Mouse (Mus musculus) intestine, embryonic 14.5 days (tissue): Measurements from ENCODE around the gene Gm20517. TPM values are rescaled to one million over a fixed set of nuclear protein-coding genes. Genes with fewer than 3 reads are reported as not detected.
A peak's percentile ranks its signal among the peaks of the same experiment; 100 is the strongest.

Experiments
- ATAC-seq: fragments of 200-750 bp; cut with Nextera tagmentation; replicated peaks from 2 replicates; pipeline ENCODE4 v1.8.0; 2017; ENCODE audit warnings: low read depth, moderate number of reproducible peaks, moderate TSS enrichment, moderate library complexity; ENCODE audit not compliant: low FRiP score, low TSS enrichment
- DNase-seq: peaks from one replicate; pipeline ENCODE4 v3.0.0-alpha.2; 2018; ENCODE audit warnings: low spot score
- H3K27ac ChIP-seq: fragments of 300-500 bp; sonication (generic); 2 replicates; pipeline ENCODE4 v1.5.1; 2014; ENCODE audit warnings: low read depth, mild to moderate bottlenecking, control low read depth
- H3K27me3 ChIP-seq: fragments of 300-500 bp; sonication (generic); replicated peaks from 2 replicates; pipeline ENCODE4 v1.6.1; 2014; ENCODE audit warnings: low read length, control low read depth; ENCODE audit not compliant: control insufficient read depth, insufficient read depth
- H3K36me3 ChIP-seq: fragments of 300-500 bp; sonication (generic); 2 replicates; pipeline ENCODE4 v1.6.1; 2014; ENCODE audit warnings: low read length, control low read depth; ENCODE audit not compliant: control insufficient read depth, insufficient read depth
- H3K4me1 ChIP-seq: fragments of 300-500 bp; sonication (generic); replicated peaks from 2 replicates; pipeline ENCODE4 v1.6.1; 2014; ENCODE audit warnings: low read length, control low read depth, mixed read lengths; ENCODE audit not compliant: control insufficient read depth, insufficient read depth
- H3K4me2 ChIP-seq: fragments of 300-500 bp; sonication (generic); 2 replicates; pipeline ENCODE4 v1.6.1; 2014; ENCODE audit warnings: low read length
- H3K4me3 ChIP-seq: fragments of 300-500 bp; sonication (generic); 2 replicates; pipeline ENCODE4 v1.5.1; 2014; ENCODE audit warnings: low read depth, low read length, control low read depth, mixed read lengths
- H3K9ac ChIP-seq: fragments of 300-500 bp; sonication (generic); 2 replicates; pipeline ENCODE4 v1.6.1; 2014; ENCODE audit warnings: mild to moderate bottlenecking, low read length
- H3K9me3 ChIP-seq: fragments of 300-500 bp; sonication (generic); 2 replicates; pipeline ENCODE4 v1.6.1; 2016; ENCODE audit warnings: low read length, control low read depth; ENCODE audit not compliant: control insufficient read depth
- WGBS: fragments of 180-500 bp; shearing (Covaris S2); extraction: QIAGEN DNeasy Blood & Tissue Kit; methylation state at CpG from one replicate; pipeline ENCODE4 v1.1.7; 2014; 5-methylcytosine and 5-hydroxymethylcytosine counted together
- polyA plus RNA-seq: library from polyadenylated mRNA; unstranded; fragments of >200 nt; fragmentation: Nextera tagmentation; extraction: Ambion mirVana; gene quantifications from 2 replicates; pipeline ENCODE4 v1.2.1, GENCODE M21; 2014

Gene Gm20517
- polyA plus RNA-seq, 1 experiment from 2014 or later: 1.8 TPM

- peak; percentile 99 for DNase-seq
- Histone ChIP-seq H3K4me3 (peak within 1 kb of the TSS; percentile 69), H3K9ac (peak within 1 kb of the TSS; percentile 75), H3K9me3 (no peaks in the 10 kb centered on the region), H3K4me1 (peaks cover 7% of the 10 kb centered on the region; the same call in 1 of the 2 replicates), H3K4me2 (peak within 1 kb of the TSS; percentile 56), H3K36me3 (peaks cover 11% of the 10 kb centered on the region; the same call in 1 of the 2 replicates), H3K27me3 (no peaks in the 10 kb centered on the region), H3K27ac (peak within 1 kb of the TSS; percentile 3; the same call in 1 of the 2 replicates)
- WGBS: under 1% methylated on average over 69 of the region's 82 CpGs
- ATAC-seq: peak; percentile 94
Observed at GRCm38 (mm10) chr17:47694503-47695336, 83.3 kb downstream of the Gm20517 start, which contains the start of gene Prickle4. TSS of gene Prickle4 (minus strand) at chr17:47694736.

GRCm38 (mm10) chr17:47695337-47695710, 83.9 kb downstream of the Gm20517 start:
- DNase-seq (peak; percentile 69), ATAC-seq (no peak)
- peaks cover 17% of the 10 kb centered on the region; the same call in 1 of the 2 replicates for H3K36me3 ChIP-seq
- peak overlapping the region; percentile 69 for H3K4me3 ChIP-seq
- peak overlapping the region; percentile 56 for H3K4me2 ChIP-seq
- under 1% methylated on average over 23 of the region's 23 CpGs for WGBS
- H3K9ac ChIP-seq: peak overlapping the region; percentile 75
- no peaks in the 10 kb centered on the region for H3K27me3 ChIP-seq
- H3K9me3 ChIP-seq: no peaks in the 10 kb centered on the region
- H3K27ac ChIP-seq: peak overlapping the region; percentile 3; the same call in 1 of the 2 replicates
- peaks cover 7% of the 10 kb centered on the region; the same call in 1 of the 2 replicates for H3K4me1 ChIP-seq

GRCm38 (mm10) chr17:47698156-47698555, 86.8 kb downstream of the Gm20517 start:
- WGBS: 92% methylated on average over 10 of the region's 10 CpGs
- Histone ChIP-seq H3K4me1 (peaks cover 10% of the 10 kb centered on the region; the same call in 1 of the 2 replicates), H3K4me3 (no peak overlapping the region), H3K36me3 (peaks cover 37% of the 10 kb centered on the region), H3K9ac (no peak overlapping the region), H3K27ac (no peak overlapping the region), H3K27me3 (no peaks in the 10 kb centered on the region), H3K4me2 (no peak overlapping the region), H3K9me3 (no peaks in the 10 kb centered on the region)
- DNase-seq (no peak), ATAC-seq (no peak)

- WGBS: 79% methylated on average over 2 of the region's 2 CpGs
- H3K27ac ChIP-seq: no peak overlapping the region
- no peak overlapping the region for H3K4me3 ChIP-seq
- ATAC-seq (no peak), DNase-seq (no peak)
- no peak overlapping the region for H3K4me2 ChIP-seq
- H3K27me3 ChIP-seq: no peaks in the 10 kb centered on the region
- H3K9me3 ChIP-seq: no peaks in the 10 kb centered on the region
- no peak overlapping the region for H3K9ac ChIP-seq
- peaks cover 41% of the 10 kb centered on the region for H3K36me3 ChIP-seq
- H3K4me1 ChIP-seq: peaks cover 11% of the 10 kb centered on the region; the same call in 1 of the 2 replicates
Observed at GRCm38 (mm10) chr17:47699055-47699454, 87.7 kb downstream of the Gm20517 start.

- no peak for DNase-seq
- Histone ChIP-seq H3K4me3 (no peak overlapping the region), H3K9me3 (no peaks in the 10 kb centered on the region), H3K27ac (no peak overlapping the region), H3K4me1 (peaks cover 4% of the 10 kb centered on the region; the same call in 1 of the 2 replicates), H3K4me2 (no peak overlapping the region), H3K27me3 (no peaks in the 10 kb centered on the region), H3K36me3 (peaks cover 41% of the 10 kb centered on the region), H3K9ac (no peak overlapping the region)
- ATAC-seq: no peak
- 76% methylated on average over 9 of the region's 9 CpGs for WGBS
Observed at GRCm38 (mm10) chr17:47701793-47702192, 90.4 kb downstream of the Gm20517 start.

- Histone ChIP-seq H3K4me3 (no peak overlapping the region), H3K4me1 (peaks cover 4% of the 10 kb centered on the region; the same call in 1 of the 2 replicates), H3K36me3 (peaks cover 37% of the 10 kb centered on the region), H3K27me3 (no peaks in the 10 kb centered on the region), H3K9ac (no peak overlapping the region), H3K9me3 (no peaks in the 10 kb centered on the region), H3K27ac (no peak overlapping the region), H3K4me2 (no peak overlapping the region)
- WGBS: 40% methylated on average over 28 of the region's 28 CpGs
- no peak for ATAC-seq
- no peak for DNase-seq
Observed at GRCm38 (mm10) chr17:47702548-47703345, 91.4 kb downstream of the Gm20517 start.

GRCm38 (mm10) chr17:47703556-47703955, 92.2 kb downstream of the Gm20517 start:
- H3K4me1 ChIP-seq: peaks cover 4% of the 10 kb centered on the region; the same call in 1 of the 2 replicates
- 46% methylated on average over 20 of the region's 20 CpGs for WGBS
- H3K9ac ChIP-seq: no peak overlapping the region
- H3K9me3 ChIP-seq: no peaks in the 10 kb centered on the region
- H3K27ac ChIP-seq: no peak overlapping the region
- peaks cover 34% of the 10 kb centered on the region for H3K36me3 ChIP-seq
- no peak overlapping the region for H3K4me2 ChIP-seq
- H3K4me3 ChIP-seq: no peak overlapping the region
- DNase-seq (no peak), ATAC-seq (no peak)
- H3K27me3 ChIP-seq: no peaks in the 10 kb centered on the region

GRCm38 (mm10) chr17:47704692-47705091, 93.3 kb downstream of the Gm20517 start:
- H3K9me3 ChIP-seq: no peaks in the 10 kb centered on the region
- no peak overlapping the region for H3K4me3 ChIP-seq
- H3K27me3 ChIP-seq: no peaks in the 10 kb centered on the region
- WGBS: 87% methylated on average over 4 of the region's 4 CpGs
- H3K4me2 ChIP-seq: no peak overlapping the region
- peaks cover 30% of the 10 kb centered on the region for H3K36me3 ChIP-seq
- no peak for ATAC-seq
- DNase-seq: no peak
- H3K9ac ChIP-seq: no peak overlapping the region
- peaks cover 4% of the 10 kb centered on the region; the same call in 1 of the 2 replicates for H3K4me1 ChIP-seq
- H3K27ac ChIP-seq: no peak overlapping the region
